Mouse (Mus musculus) right cerebral cortex, postnatal 10 days (tissue): ENCODE results near the gene Vps25.

Experiments
- DNase-seq, 2 experiments: peaks; one replicate each; pipeline ENCODE4 v3.0.0; 2021; ENCODE audit warnings: low spot score in 2 of 2

Gene Vps25

DNA sequence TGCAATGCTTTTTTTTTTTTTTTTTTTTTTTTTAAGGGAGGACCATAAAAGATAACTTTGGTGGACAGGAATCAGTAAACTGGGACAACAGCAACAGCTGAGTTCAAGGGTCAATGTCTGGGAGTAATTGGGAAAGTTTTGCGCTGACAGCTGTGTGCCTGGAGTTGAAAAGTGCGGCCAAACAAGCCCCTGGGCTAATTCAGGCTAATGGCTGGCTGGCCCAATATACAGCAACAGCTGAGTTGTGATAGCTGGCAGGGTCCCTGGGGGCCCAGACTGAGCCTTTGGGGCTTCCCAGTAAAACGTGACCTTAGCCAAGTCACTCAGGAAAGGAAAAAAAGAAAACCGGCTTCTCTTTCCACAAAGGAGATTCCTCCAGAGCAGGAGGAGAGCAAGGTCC is 8.4 kb upstream of the Vps25 start:
- DNase-seq, result no peak

GRCm38 (mm10) chr11:101245855-101246701 is 7.4 kb upstream of the Vps25 start, which contains the start of gene Ramp2:
Ramp2 (plus strand) TSS chr11:101246028.
- DNase-seq, result peak; percentile 51 to 59

DNA sequence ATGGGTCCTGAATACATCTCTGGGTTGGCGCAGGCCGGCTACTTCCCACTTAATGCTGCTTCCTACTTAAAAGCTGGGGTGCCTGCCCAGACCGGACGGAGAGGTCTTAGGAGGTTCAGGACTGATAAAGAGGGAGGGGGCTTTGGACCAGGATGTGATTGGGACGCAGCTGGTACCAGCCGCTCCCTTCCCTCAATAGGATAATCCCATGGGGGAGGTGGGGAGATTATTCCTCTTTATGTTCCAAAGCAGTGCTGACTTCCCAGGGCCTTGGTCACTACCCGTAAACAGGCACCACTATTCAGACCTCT is 6.8 kb upstream of the Vps25 start:
- no peak for DNase-seq

DNA sequence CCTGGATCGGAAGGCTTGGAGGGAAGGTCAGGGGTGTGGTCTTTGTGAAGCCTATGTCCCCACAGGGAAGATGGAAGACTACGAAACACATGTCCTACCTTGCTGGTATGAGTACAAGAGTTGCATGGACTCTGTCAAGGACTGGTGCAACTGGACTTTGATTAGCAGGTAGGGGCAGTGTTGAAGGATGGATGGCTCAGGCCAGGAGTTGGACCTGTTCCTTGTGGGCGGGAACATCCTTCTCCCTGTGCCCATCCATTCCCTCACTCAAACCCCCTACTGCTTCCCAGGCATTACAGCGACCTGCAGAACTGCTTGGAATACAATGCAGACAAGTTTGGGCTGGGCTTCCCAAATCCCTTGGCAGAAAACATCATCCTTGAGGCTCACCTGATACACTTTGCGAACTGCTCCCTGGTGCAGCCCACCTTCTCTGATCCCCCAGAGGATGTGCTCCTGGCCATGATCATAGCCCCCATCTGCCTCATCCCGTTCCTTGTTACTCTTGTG is 5.9 kb upstream of the Vps25 start:
- no peak for DNase-seq

GRCm38 (mm10) chr11:101248258-101248994 is 5.1 kb upstream of the Vps25 start:
- peak; percentile 58 to 67 for DNase-seq

GRCm38 (mm10) chr11:101251031-101251430 is 2.5 kb upstream of the Vps25 start:
- DNase-seq, result no peak

DNA sequence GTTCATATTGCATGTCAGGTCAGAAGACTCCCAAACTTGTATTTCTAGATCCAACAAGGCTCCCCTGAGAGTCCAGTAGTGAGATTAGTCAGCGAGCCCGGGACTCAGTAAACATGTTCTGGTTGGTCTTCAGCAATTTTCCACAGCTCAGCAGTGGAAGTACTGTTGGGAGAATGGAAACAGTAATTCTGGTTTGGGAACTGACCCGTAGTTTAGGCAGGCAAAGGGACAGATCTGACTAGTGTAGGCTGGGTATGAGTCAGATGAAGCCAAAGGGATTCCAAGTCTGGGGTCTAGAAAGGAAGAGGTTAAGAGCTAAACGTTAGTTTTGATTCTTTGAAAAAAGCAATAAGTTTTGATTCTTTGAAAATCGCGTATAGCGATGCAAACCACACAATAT is 566 bp upstream of the Vps25 start:
- no peak for DNase-seq

DNA sequence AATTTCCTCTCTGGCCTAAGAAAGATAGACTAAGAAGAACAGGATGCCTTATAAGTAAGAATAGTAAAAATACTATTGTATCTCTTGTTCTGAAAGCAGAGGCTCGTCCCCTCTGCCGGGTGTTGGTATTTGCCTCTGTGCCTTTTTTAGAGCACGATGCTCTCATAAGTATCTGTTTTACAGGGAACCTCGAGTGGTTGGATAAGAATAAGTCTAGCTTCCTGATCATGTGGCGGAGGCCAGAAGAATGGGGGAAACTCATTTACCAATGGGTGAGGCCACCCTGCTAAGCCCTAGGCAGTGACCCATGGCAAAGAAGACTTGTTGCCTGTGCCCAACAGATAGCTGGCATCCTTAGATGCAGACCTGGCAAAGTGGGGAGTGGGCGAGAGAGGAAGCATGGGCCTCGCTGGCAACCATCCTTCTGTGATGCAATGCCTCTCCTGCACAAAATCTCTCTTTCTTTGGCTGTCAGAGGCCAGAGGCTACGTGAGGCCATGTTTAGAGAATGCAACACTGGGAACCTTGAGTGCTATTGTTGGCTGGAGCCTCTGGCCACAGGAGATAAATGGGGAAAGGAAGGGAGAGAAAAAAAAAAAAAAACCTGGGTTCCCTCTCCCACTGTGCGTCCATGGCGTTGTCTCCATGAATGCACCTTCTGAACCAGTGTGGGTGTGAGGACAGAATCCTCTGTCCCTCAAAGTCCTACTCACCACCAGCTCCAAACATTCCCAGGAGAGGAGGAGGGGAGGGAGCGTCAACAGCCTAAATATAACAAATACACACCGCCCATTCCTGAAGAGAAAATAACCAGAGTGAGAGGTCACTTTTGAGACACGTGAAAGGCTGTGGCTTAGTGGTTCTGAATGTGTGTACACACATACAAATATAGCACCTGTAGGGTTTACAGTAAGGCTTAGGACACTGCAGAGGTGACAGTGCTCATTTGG is 2.6 kb downstream of the Vps25 start:
- DNase-seq, result no peak

- peak; percentile 70 to 80 for DNase-seq
These were observed 5.8 kb downstream of the Vps25 start for GRCm38 (mm10) chr11:101259261-101259712.

GRCm38 (mm10) chr11:101259948-101260825 is 6.7 kb downstream of the Vps25 start, which contains the start of gene Wnk4:
Wnk4 (plus strand) TSS chr11:101260567.
- DNase-seq, result peak in 1 of 2 experiments; percentile 53

DNA sequence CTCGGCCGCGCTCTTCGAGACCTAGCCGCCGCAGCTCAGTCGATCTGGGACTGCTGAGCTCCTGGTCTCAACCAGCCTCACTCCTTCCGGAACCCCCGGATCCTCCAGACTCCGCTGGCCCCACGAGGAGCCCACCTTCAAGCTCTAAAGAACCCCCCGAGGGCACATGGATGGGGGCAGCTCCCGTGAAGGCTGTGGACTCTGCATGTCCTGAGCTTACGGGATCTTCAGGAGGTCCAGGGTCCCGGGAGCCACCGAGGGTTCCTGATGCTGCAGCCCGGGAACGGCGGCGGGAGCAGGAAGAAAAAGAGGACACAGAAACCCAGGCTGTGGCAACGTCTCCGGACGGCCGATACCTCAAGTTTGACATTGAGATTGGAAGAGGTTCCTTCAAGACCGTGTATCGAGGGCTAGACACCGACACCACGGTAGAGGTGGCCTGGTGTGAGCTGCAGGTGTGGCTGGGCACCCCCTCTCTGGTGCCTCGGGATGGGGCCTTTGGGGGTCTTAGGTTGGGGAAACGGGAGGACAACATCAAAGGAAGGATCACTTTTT is 7.4 kb downstream of the Vps25 start:
- no peak for DNase-seq

DNA sequence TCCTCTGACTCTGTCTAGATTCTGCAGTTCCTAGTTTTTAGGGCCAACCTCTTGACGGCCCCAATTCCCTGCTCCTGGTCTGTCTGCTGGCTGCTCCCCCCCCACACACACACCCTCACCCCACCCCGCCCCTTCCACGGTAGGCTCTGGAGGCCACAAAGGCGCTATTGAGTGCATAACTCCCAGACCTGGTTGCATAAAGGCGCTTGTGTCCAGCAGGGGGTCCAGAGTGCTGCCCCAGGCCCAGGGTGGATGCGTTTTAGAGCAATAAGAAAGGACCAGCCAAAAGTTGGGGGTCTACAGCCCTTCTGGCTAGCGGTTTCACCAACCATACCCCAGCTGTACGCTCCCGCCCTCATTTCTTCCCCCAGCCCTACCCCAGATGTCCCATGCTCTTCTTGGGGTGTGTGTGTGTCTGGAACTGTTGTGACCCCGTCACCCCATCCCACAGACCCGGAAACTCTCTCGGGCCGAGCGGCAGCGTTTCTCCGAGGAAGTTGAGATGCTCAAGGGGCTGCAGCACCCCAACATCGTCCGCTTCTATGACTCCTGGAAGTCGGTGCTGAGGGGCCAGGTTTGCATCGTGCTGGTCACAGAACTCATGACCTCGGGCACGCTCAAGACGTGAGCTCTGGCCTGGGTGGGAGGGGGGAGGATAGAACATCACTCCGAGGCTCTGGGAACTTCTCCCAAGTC is 8.9 kb downstream of the Vps25 start:
- no peak for DNase-seq

DNA sequence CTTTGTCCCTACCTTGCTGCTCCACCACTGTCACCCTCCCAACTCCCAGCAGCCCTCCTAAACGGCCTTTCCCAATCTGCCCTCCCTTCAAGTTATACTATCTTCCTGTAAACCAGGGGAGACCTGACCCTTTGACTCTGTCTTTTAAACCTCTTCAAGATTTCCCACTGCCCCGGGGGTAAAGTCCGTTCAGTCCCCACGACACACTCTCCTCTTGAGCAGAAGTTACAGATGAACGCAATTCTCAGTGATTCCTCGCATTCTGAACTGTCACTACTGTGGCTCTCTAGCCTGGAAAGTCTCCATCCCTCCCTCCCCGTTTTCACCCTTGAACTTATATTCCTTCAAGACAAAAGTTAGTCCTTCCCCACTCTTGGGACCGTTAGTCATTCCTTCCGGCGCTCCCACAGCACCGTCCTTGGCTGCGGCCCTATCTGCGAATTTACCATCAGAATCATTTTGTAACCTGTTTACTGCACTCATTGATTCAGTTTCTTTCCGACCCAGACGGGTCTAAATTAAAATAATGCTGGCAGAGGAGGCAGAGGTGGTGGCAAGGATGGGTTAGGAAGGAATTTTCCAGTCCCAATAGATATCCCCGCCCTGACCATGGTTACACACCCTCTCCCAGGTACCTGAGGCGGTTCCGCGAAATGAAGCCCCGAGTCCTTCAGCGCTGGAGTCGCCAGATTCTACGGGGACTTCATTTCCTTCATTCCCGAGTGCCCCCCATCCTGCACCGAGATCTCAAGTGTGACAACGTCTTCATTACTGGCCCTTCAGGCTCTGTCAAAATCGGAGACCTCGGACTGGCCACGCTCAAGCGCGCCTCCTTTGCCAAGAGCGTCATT is 9.9 kb downstream of the Vps25 start:
- no peak for DNase-seq

GRCm38 (mm10) chr11:101263989-101264280 is 10.4 kb downstream of the Vps25 start:
- no peak for DNase-seq

- DNase-seq, result no peak
These were observed 11.5 kb downstream of the Vps25 start for GRCm38 (mm10) chr11:101264954-101265471.

DNA sequence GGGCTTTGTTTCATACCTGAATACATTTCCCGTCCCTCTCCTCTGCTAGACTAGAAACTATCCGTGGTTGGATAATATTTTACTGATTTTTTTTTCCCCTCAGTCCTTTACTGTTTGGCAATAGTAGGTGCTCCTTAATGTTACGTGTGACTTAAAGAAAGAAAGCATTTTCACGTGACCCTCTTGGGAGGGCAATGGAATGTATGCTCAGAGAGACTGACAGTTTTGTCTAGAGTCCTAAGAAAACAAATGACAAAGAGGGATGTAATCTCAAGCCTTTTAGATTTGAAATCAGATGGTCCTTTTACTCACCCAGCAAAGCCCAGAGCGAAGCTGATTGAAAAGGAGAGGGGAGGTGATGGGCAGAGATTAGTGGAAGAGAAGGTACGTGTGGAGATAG is 12.4 kb downstream of the Vps25 start:
- no peak for DNase-seq

DNA sequence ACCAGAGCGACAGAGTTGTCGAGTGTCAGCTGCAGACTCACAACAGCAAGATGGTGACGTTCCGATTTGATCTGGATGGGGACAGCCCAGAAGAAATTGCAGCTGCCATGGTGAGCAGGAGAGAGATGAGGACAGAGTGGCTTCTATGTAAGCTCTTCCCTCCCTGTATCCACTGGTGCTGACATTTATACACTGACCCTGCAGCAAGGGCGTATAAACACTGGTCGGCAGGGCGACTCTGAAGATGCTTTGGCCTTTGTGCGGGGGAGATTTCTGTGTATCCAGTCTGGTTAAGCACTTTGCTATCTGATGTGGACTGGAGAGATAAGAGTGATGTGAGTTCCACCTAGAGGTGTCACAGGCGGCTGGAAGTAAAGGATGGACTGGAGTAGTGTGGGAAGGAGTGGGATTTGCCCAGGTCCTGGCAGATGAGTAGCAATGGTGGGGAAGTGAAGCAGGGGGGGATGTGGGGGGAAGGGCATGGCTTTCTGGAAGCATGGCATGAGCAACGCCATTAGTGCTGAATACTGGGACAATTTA is 16.1 kb downstream of the Vps25 start:
- DNase-seq, result no peak

- no peak for DNase-seq
These were observed 18.9 kb downstream of the Vps25 start for GRCm38 (mm10) chr11:101272446-101272845.
